Mouse (Mus musculus): ENCODE data around the gene Rsph9.

DNA sequence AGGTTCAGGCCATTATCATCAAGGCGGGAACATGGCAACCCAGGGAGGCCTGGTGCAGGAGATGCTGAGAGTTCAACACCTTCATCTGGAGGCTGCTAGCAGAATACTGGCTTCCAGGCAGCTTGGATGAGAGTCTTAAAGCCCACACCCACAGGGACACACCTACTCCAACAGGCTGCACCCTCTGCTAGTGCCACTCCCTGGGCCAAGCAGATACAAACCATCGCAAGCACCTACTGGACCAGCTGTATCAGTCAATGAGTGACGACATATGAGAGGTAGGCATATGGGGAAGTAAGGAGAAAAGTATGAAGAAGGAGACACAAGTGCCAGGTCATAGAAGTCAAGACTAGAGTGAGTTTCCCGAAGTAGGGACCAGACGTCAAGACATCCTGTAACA lies 12.7 kb upstream of the Rsph9 start:
- TF ChIP-seq ZKSCAN1 (IDR thresholded peaks at IDR 0.05; ENCODE audit: low read depth, low read length) (no peak), BHLHE40 (IDR thresholded peaks at IDR 0.05; ENCODE audit: borderline replicate concordance, low read depth, low read length) (no peak), USF1 (IDR thresholded peaks at IDR 0.05; ENCODE audit: low read depth, low read length) (no peak), POLR2A (IDR thresholded peaks at IDR 0.05; ENCODE audit: control insufficient read depth in 1 of 2, insufficient read depth in 1 of 2, low read depth in 1 of 2, low read length in 2 of 2, poor library complexity in 1 of 2) (no peak), HCFC1 (IDR thresholded peaks at IDR 0.05; ENCODE audit: low read depth, low read length) (no peak), GABPA (IDR thresholded peaks at IDR 0.05; ENCODE audit: low read depth, low read length) (no peak), POLR2AphosphoS2 (IDR thresholded peaks at IDR 0.05; ENCODE audit: low read length) (no peak), CHD1 (IDR thresholded peaks at IDR 0.05; ENCODE audit: low read depth, low read length) (no peak)
